Mouse (Mus musculus) MEL (cell line): ENCODE results near the gene Arhgef3.

ENCODE experiments used
- CHD2 ChIP-seq: IDR thresholded peaks from 2 replicates; pipeline ENCODE4 v1.6.1; 2011; ENCODE audit warnings: low read length, improper control_type of control experiment
- CTCF ChIP-seq, 3 experiments: IDR thresholded peaks in 2 of 3; conservative IDR thresholded peaks in 1 of 3; 2 replicates each; pipeline ENCODE4 v1.5.1; 2011 to 2012; ENCODE audit warnings: low read length in 3 of 3, low read depth in 2 of 3, mild to moderate bottlenecking in 2 of 3, improper control_type of control experiment in 1 of 3, inconsistent platforms in 1 of 3, mixed read lengths in 1 of 3, moderate library complexity in 1 of 3; ENCODE audit not compliant: control insufficient read depth in 1 of 3, insufficient read depth in 1 of 3, poor library complexity in 1 of 3, severe bottlenecking in 1 of 3
- E2F4 ChIP-seq: IDR thresholded peaks from 2 replicates; pipeline ENCODE4 v1.6.1; 2011; ENCODE audit warnings: low read depth, low read length, improper control_type of control experiment, borderline replicate concordance
- EP300 ChIP-seq, 2 experiments: IDR thresholded peaks; 2 replicates each; pipeline ENCODE4 v1.6.1; 2011; ENCODE audit warnings: improper control_type of control experiment in 2 of 2, low read length in 2 of 2, low read depth in 1 of 2, mild to moderate bottlenecking in 1 of 2
- ETS1 ChIP-seq: IDR thresholded peaks from 2 replicates; pipeline ENCODE4 v1.6.1; 2012; ENCODE audit warnings: low read depth, mild to moderate bottlenecking, inconsistent platforms, low read length, improper control_type of control experiment, moderate library complexity
- HCFC1 ChIP-seq: IDR thresholded peaks from 2 replicates; pipeline ENCODE4 v1.6.1; 2012; ENCODE audit warnings: low read depth, mild to moderate bottlenecking, inconsistent platforms, low read length, improper control_type of control experiment, moderate library complexity
- MAX ChIP-seq: IDR thresholded peaks from 2 replicates; pipeline ENCODE4 v1.6.1; 2011; ENCODE audit warnings: low read length, improper control_type of control experiment
- POLR2A ChIP-seq, 2 experiments: IDR thresholded peaks; 2 replicates each; pipeline ENCODE4 v1.6.1; 2011 to 2012; ENCODE audit warnings: low read length in 2 of 2, mild to moderate bottlenecking in 2 of 2, control low read depth in 1 of 2, improper control_type of control experiment in 1 of 2, low read depth in 1 of 2, moderate library complexity in 1 of 2; ENCODE audit not compliant: control insufficient read depth in 1 of 2, insufficient read depth in 1 of 2, poor library complexity in 1 of 2
- RAD21 ChIP-seq: IDR thresholded peaks from 2 replicates; pipeline ENCODE4 v1.6.1; 2011; ENCODE audit warnings: mild to moderate bottlenecking, low read depth, low read length, improper control_type of control experiment
- TAL1 ChIP-seq: IDR thresholded peaks from 2 replicates; pipeline ENCODE4 v1.6.1; 2012; ENCODE audit warnings: mild to moderate bottlenecking, inconsistent platforms, low read length, moderate library complexity, mixed read lengths
- UBTF ChIP-seq: IDR thresholded peaks from 2 replicates; pipeline ENCODE4 v1.6.1; 2012; ENCODE audit warnings: low read depth, mild to moderate bottlenecking, inconsistent platforms, low read length, improper control_type of control experiment, moderate library complexity, borderline replicate concordance; ENCODE audit not compliant: insufficient read depth
- USF1 ChIP-seq: IDR thresholded peaks from 2 replicates; pipeline ENCODE4 v1.6.1; 2014; ENCODE audit warnings: low read depth, mild to moderate bottlenecking, inconsistent platforms, low read length, improper control_type of control experiment, moderate library complexity
- USF2 ChIP-seq, 2 experiments: IDR thresholded peaks; 2 replicates each; pipeline ENCODE4 v1.6.1; 2011 to 2012; ENCODE audit warnings: improper control_type of control experiment in 2 of 2, low read length in 2 of 2, borderline replicate concordance in 1 of 2, inconsistent platforms in 1 of 2, low read depth in 1 of 2, mild to moderate bottlenecking in 1 of 2; ENCODE audit not compliant: insufficient read depth in 1 of 2

- TF ChIP-seq E2F4: no peak
- no peak for TF ChIP-seq RAD21
- no peak for TF ChIP-seq CTCF (IDR thresholded peaks at IDR 0.05 in 2 of 3, conservative IDR thresholded peaks at IDR 0.05 in 1 of 3; ENCODE audit: control insufficient read depth in 1 of 3, insufficient read depth in 1 of 3, low read depth in 2 of 3, low read length in 3 of 3, poor library complexity in 1 of 3, severe bottlenecking in 1 of 3)
- no peak for TF ChIP-seq CHD2
- no peak for TF ChIP-seq POLR2A (IDR thresholded peaks at IDR 0.05; ENCODE audit: control insufficient read depth in 1 of 2, insufficient read depth in 1 of 2, low read depth in 1 of 2, low read length in 2 of 2, poor library complexity in 1 of 2)
- TF ChIP-seq USF2 (IDR thresholded peaks at IDR 0.05; ENCODE audit: borderline replicate concordance in 1 of 2, insufficient read depth in 1 of 2, low read depth in 1 of 2, low read length in 2 of 2): no peak
- no peak for TF ChIP-seq ETS1
- TF ChIP-seq TAL1: no peak
- no peak for TF ChIP-seq MAX
- no peak for TF ChIP-seq EP300 (IDR thresholded peaks at IDR 0.05; ENCODE audit: low read depth in 1 of 2, low read length in 2 of 2)
- no peak for TF ChIP-seq HCFC1
- no peak for TF ChIP-seq UBTF
- no peak for TF ChIP-seq USF1
Measured at GRCm38 (mm10) chr14:27131521-27131920, 16.8 kb downstream of the Arhgef3 start.
